Mouse (Mus musculus) adrenal gland, postnatal 4 days (tissue): ENCODE results near the gene Coa3. TPM values are rescaled to one million over a fixed set of nuclear protein-coding genes. Genes with fewer than 3 reads are reported as not detected.
A peak's percentile ranks its signal among the peaks of the same experiment; 100 is the strongest.

ENCODE experiments used
- DNase-seq, 2 experiments: peaks; one replicate each; pipeline ENCODE4 v3.0.0; 2021 to 2022; ENCODE audit warnings: low spot score in 2 of 2, mixed read lengths in 2 of 2
- total RNA-seq, 2 experiments: library from RNA; stranded (reverse); gene quantifications; 2 replicates each; pipeline ENCODE4 v1.2.3; 2021

Coa3 gene
- total RNA-seq, 2 experiments from 2014 or later: 62.9 to 67.1 TPM

DNA sequence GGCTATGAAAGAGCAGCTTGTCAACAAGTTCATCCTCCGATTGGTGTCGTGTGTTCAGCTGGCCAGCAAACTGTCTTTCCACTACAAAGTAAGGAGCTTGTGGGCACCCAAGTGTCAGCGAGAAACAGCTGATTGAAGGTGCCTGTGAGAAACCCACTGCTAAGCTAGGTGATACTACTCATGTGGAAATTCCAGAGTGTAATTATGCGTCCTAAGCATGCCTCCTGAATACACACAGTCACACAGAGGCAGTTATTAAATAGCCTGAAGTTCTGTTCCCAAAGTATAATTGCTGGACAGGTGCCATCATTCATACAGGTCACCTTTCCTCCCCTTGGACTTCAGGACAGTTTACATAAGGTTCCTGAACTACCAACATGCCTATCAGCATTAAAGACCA is 4.9 kb upstream of the Coa3 start:
- no peak for DNase-seq

DNA sequence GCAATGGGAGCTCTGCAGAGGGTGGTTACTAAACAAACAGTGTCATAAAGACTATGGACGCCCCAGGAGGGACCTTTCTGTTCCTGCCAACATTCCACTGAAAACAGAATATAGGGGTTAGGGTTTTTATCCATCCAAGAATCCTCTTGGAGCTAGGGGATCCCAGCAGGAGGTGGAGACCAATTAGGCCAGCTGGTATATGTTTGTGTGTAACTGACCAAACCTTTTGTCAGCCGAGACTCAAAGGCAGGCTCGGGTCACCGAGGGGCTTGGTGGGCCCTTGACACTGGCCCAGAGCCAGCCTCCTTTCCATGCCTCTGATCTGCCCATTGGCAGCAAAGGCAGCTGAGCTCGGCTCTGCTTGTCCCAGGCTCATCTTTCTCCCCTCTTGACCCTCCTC is 4.0 kb upstream of the Coa3 start:
- no peak for DNase-seq

DNA sequence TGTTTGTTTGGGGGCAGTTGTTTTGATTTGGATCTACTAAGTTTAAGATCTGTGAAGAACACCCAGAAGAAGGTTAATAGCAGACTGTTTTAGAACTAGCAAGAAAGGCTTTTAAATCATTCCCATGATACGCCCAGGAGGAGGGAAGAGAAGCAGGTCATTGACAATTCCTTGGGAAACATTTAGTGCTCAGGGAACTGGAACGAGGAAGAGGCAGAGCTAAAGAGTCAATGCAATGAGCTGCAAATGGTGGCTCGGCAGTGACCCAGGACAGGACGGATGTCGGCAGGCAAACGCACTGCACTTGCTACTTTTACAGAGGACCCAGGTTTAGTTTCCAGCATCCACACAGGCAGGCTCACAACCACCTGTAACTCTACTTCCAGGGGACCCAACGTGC is 1.9 kb upstream of the Coa3 start:
- DNase-seq: no peak

DNA sequence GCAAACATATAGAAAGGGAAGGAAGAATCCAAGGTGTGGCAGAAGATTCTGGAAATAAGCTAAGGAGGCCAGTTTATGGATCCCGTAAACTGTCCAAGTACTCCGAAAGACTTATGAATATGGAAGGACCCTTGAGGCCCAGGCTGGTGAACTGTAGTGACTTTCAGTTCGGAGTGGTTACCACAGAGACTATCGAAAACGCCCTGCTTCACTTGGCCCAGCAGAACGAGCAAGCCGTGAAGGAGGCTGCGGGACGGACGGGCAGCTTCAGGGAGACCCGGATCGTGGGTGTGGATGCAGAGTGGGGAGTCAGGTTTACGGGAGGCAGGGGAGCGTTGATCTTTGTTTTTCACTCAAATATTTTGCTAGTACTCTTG is 267 bp upstream of the Coa3 start:
- DNase-seq: no peak

DNA sequence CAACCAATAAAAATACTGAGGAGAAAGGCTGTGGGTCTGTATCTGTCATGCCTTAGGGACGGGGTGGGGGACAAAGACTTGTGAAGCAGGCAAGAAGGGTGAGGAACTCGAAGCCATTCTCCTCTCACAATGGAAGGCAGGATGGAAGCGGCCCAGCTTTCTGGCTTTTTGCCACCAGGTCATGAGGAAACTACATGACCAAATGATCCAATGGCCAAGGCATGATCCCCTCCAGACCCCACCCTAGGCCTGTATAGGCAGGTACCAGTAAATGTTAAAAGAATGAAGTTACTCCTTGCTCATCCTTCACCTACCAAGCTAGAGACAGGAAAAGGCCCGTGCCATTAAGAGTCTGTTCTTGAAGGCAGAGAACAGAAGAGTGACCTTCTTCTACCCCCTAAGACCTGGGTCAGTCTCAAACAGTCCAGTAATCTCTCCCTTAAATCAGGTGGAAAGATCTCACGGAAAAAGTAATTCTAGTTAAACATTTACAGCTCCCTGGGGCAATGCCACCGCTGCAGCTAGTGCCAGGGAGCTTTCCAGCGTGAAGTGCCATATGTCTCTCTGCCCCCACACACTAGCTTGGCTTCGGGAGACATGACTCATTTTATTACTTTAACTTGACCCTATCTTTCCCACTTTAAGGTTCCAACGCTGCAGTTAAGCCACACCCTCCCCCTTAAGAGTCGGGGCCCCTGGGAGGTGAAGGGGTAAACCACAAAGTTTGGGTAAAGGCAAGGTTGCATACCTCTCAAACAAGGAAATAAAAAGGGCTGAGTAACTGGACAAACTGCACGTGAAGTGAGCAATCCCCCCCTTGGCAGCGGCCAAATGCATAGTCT is 1.3 kb downstream of the Coa3 start:
- DNase-seq: no peak

DNA sequence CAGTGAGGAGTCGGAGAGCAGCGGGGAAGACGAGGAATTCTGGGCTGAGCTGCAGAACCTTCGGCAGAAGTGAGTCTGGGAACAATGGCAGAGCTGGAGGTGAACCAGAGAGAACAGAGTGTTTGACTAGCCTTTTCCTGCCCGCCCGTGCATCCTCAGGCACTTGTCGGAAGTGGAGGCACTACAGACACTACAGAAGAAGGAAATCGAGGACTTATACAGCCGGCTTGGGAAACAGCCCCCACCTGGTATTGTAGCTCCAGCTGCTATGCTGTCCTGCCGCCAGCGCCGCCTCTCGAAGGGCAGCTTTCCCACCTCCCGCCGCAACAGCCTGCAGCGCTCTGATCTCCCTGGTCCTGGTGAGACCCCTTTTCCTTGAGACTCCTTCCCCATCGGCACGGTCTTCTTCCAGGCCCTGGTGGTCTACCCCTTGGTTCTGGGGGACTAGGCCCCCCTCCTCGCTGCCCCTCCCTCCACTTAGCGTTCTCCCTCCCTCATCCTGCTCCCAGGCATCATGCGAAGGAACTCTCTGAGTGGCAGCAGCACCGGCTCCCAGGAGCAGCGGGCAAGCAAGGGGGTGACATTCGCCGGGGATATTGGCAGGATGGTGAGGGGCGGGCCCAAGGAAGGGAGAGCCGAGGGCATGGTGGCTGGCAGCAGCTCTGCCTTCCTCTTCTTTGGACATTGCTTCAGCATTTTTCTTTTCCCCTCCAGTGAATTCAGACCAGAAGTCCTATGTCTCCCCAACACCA is 2.4 kb downstream of the Coa3 start:
- no peak for DNase-seq

DNA sequence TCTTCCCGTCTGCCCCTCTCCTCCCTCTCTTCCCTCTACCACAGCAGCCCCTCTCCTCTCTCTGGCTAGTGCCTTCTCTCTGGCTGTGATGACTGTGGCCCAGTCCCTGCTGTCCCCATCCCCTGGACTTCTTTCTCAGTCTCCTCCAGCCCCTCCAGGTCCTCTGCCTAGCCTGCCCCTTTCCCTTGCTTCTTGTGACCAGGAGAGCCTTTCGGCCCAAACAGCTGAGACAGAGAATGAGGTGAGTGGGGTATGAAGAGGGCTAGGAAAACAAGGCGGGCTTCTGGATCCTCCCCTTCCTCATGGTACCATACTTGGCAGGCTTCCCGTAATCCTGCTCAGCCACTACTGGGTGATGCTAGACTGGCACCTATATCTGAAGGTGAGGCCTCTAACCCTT is 3.6 kb downstream of the Coa3 start:
- no peak for DNase-seq

DNA sequence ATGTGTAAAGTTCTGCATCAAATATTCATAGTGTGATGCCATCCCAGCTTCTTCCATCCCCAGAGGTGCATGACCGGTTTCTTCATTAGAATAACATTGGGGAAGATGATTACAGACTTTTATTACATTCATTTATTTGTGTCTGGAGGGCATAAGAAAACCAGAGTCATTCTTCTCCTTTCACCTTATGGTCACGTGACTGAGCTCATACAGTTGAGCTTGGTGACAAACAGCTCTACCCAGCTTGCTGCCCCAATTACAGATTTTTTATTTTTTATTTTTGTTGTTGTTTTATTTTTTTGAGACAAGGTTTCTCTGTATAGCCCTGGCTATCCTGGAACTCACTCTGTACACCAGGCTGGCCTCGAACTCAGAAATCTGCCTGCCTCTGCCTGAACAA is 6.5 kb downstream of the Coa3 start:
- DNase-seq: no peak

DNA sequence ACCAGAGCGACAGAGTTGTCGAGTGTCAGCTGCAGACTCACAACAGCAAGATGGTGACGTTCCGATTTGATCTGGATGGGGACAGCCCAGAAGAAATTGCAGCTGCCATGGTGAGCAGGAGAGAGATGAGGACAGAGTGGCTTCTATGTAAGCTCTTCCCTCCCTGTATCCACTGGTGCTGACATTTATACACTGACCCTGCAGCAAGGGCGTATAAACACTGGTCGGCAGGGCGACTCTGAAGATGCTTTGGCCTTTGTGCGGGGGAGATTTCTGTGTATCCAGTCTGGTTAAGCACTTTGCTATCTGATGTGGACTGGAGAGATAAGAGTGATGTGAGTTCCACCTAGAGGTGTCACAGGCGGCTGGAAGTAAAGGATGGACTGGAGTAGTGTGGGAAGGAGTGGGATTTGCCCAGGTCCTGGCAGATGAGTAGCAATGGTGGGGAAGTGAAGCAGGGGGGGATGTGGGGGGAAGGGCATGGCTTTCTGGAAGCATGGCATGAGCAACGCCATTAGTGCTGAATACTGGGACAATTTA is 9.3 kb downstream of the Coa3 start:
- DNase-seq: no peak

DNA sequence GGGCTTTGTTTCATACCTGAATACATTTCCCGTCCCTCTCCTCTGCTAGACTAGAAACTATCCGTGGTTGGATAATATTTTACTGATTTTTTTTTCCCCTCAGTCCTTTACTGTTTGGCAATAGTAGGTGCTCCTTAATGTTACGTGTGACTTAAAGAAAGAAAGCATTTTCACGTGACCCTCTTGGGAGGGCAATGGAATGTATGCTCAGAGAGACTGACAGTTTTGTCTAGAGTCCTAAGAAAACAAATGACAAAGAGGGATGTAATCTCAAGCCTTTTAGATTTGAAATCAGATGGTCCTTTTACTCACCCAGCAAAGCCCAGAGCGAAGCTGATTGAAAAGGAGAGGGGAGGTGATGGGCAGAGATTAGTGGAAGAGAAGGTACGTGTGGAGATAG is 13.0 kb downstream of the Coa3 start:
- no peak for DNase-seq

DNA sequence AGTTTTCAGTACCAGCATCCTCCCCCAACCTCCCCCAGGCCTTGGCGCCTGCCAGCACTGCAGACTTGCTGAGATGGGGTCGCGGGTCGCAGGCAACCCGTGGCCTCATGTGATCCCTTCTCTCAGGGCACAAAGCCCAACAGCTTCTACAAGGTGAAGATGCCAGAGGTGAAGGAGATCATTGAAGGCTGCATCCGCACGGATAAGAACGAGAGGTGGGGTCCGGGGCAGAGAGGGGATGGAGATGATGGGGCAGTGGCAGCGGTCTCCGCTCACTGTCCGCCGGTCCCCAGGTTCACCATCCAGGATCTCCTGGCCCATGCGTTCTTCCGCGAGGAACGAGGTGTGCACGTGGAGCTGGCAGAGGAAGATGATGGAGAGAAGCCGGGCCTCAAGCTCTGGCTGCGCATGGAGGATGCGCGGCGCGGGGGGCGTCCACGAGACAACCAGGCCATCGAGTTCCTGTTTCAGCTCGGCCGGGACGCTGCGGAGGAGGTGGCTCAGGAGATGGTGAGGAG is 13.9 kb downstream of the Coa3 start:
- no peak for DNase-seq

DNA sequence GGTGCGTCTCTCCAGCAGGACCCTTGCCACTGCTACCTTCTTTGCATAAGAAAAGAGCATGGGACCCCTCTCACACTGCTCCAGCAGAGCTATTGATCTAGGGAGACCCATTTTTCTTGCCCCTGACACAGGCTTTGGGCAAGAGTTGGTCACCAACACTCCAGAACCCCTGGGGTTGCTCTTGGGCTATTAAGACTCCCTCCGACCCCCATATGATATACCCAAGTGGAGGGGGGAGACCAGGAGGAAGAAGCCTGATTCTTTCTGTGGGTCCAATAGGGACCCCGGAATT is 15.0 kb downstream of the Coa3 start:
- no peak for DNase-seq

DNA sequence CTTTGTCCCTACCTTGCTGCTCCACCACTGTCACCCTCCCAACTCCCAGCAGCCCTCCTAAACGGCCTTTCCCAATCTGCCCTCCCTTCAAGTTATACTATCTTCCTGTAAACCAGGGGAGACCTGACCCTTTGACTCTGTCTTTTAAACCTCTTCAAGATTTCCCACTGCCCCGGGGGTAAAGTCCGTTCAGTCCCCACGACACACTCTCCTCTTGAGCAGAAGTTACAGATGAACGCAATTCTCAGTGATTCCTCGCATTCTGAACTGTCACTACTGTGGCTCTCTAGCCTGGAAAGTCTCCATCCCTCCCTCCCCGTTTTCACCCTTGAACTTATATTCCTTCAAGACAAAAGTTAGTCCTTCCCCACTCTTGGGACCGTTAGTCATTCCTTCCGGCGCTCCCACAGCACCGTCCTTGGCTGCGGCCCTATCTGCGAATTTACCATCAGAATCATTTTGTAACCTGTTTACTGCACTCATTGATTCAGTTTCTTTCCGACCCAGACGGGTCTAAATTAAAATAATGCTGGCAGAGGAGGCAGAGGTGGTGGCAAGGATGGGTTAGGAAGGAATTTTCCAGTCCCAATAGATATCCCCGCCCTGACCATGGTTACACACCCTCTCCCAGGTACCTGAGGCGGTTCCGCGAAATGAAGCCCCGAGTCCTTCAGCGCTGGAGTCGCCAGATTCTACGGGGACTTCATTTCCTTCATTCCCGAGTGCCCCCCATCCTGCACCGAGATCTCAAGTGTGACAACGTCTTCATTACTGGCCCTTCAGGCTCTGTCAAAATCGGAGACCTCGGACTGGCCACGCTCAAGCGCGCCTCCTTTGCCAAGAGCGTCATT is 15.6 kb downstream of the Coa3 start:
- DNase-seq: no peak

DNA sequence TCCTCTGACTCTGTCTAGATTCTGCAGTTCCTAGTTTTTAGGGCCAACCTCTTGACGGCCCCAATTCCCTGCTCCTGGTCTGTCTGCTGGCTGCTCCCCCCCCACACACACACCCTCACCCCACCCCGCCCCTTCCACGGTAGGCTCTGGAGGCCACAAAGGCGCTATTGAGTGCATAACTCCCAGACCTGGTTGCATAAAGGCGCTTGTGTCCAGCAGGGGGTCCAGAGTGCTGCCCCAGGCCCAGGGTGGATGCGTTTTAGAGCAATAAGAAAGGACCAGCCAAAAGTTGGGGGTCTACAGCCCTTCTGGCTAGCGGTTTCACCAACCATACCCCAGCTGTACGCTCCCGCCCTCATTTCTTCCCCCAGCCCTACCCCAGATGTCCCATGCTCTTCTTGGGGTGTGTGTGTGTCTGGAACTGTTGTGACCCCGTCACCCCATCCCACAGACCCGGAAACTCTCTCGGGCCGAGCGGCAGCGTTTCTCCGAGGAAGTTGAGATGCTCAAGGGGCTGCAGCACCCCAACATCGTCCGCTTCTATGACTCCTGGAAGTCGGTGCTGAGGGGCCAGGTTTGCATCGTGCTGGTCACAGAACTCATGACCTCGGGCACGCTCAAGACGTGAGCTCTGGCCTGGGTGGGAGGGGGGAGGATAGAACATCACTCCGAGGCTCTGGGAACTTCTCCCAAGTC is 16.5 kb downstream of the Coa3 start:
- DNase-seq: no peak

DNA sequence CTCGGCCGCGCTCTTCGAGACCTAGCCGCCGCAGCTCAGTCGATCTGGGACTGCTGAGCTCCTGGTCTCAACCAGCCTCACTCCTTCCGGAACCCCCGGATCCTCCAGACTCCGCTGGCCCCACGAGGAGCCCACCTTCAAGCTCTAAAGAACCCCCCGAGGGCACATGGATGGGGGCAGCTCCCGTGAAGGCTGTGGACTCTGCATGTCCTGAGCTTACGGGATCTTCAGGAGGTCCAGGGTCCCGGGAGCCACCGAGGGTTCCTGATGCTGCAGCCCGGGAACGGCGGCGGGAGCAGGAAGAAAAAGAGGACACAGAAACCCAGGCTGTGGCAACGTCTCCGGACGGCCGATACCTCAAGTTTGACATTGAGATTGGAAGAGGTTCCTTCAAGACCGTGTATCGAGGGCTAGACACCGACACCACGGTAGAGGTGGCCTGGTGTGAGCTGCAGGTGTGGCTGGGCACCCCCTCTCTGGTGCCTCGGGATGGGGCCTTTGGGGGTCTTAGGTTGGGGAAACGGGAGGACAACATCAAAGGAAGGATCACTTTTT is 18.0 kb downstream of the Coa3 start:
- no peak for DNase-seq

DNA sequence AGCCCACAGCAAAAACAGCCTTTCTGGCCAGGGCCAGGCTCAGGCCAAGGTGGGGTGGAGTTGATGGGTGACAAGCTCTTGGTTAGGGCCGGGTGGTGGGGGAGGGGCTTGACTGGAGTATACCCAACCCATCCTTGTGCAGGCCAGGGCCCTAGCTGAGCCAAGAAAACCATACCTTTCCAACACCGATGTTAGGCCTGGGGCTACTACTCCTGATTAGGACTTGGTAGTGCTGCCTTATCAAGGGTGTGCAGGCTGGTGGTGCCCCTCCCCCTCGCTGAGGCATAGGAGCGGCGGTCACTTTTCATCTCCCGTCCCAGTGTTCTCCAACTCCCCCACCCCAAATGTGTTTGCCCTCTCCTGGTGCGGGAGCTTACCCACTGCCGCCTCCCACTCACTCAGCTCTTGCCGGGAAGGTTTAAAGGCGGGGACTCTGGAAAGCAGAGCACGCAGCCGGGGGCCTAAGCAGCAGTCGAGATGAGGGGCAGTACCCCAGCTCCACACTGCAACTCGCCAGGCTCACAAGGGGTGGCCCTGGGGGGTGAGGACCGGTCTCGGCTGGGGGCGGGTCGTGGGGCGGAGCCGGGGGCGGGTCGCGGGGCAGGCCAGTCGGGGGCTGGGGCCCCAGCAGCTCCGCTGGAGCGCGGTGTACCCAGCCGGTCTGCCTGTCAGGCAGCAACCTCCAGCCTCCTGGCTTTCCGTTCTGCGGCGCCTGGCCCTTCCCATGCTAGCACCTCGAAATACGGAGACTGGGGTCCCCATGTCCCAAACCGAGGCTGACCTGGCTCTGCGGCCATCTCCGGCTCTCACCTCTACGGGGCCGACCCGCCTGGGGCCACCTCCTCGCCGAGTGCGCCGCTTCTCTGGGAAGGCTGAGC is 18.7 kb downstream of the Coa3 start, which contains the start of gene Wnk4:
Wnk4 (plus strand) TSS at position 620 of the 878 bp plus-strand sequence.
- peak in 1 of 2 experiments; percentile 37 for DNase-seq

DNA sequence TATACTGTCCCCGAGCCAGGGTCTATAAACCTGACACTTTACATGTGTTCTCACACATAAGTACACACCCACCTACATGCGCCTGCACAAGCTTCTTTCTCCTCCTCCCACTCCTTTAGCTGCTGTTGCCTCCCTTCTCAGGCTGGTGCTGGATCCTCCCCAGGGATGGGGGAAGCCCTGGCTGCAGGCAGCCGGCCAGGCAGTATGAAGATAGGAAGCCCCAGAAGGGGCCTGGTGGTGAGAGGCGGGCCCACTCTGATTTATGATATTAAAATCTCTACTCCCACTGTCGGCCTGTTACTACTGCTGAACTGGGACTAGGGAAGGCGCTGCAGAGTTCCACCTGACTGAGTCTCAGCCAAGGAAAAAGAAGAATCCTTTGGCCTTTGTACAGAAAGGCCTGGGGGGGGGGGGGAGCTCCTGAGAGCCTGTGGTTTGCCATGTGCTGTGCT is 19.6 kb downstream of the Coa3 start:
- no peak for DNase-seq

DNA sequence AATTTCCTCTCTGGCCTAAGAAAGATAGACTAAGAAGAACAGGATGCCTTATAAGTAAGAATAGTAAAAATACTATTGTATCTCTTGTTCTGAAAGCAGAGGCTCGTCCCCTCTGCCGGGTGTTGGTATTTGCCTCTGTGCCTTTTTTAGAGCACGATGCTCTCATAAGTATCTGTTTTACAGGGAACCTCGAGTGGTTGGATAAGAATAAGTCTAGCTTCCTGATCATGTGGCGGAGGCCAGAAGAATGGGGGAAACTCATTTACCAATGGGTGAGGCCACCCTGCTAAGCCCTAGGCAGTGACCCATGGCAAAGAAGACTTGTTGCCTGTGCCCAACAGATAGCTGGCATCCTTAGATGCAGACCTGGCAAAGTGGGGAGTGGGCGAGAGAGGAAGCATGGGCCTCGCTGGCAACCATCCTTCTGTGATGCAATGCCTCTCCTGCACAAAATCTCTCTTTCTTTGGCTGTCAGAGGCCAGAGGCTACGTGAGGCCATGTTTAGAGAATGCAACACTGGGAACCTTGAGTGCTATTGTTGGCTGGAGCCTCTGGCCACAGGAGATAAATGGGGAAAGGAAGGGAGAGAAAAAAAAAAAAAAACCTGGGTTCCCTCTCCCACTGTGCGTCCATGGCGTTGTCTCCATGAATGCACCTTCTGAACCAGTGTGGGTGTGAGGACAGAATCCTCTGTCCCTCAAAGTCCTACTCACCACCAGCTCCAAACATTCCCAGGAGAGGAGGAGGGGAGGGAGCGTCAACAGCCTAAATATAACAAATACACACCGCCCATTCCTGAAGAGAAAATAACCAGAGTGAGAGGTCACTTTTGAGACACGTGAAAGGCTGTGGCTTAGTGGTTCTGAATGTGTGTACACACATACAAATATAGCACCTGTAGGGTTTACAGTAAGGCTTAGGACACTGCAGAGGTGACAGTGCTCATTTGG is 22.8 kb downstream of the Coa3 start:
- DNase-seq: no peak
